Comparison of ENCODE assay signal across 8 mouse cellular contexts in the genomic region with DNA sequence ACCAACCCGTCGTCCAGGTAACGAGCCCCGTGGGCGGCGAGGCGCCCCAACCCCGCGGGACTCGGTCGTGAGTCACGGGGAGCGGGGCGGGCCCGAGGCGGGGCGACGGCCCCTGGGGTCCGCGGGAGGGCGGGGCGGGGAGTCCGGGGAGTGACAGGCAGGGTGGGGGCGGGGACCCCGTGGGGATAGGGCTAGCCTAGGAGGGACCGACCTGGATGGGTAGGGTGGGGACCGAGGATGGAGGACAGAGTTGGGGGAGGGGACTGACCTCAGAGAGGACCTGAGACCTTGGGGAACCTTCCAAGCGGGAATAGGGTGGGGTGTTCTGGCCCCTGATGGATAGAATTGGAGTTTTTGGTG. TPM values are rescaled to one million over a fixed set of nuclear protein-coding genes. Genes with fewer than 3 reads are reported as not detected.
A peak's percentile ranks its signal among the peaks of the same experiment; 100 is the strongest.
DNase-seq lines count a peak whose midpoint lies in the region; ATAC-seq and TF ChIP-seq lines count a peak whose summit lies in the region.

No protein-coding gene starts in this region.

- H3K4me2 ChIP-seq in kidney, embryonic 15.5 days = peak overlapping the region; percentile 64
- peak overlapping the region; percentile 66 for H3K4me2 ChIP-seq in hindbrain, embryonic 13.5 days
- H3K4me2 ChIP-seq in midbrain, embryonic 13.5 days (replicated peaks) = peak overlapping the region; percentile 73

- H3K9me3 ChIP-seq in kidney, embryonic 15.5 days (replicated peaks) = no peaks in the 10 kb centered on the region
- no peaks in the 10 kb centered on the region for H3K9me3 ChIP-seq in hindbrain, embryonic 13.5 days
- H3K9me3 ChIP-seq in midbrain, embryonic 13.5 days = no peaks in the 10 kb centered on the region

- intact Hi-C loops in gastrocnemius, postnatal 36 days (cut with DNase I) = no loop called here

- peak overlapping the region; percentile 49; the same call in 1 of the 2 replicates for H3K27ac ChIP-seq in kidney, embryonic 15.5 days
- no peak overlapping the region for H3K27ac ChIP-seq in bone marrow macrophage, adult 2 months (ENCODE audit: insufficient read depth, low read depth, low read length)
- H3K27ac ChIP-seq in hindbrain, embryonic 13.5 days = no peak overlapping the region
- H3K27ac ChIP-seq in midbrain, embryonic 13.5 days = peak overlapping the region; percentile 68

- H3K9ac ChIP-seq in kidney, embryonic 15.5 days = peak overlapping the region; percentile 62
- peak overlapping the region; percentile 84 for H3K9ac ChIP-seq in hindbrain, embryonic 13.5 days
- peak overlapping the region; percentile 82 for H3K9ac ChIP-seq in midbrain, embryonic 13.5 days (replicated peaks)

- no peak for DNase-seq in kidney, adult 9 months
- no peak for DNase-seq in left cerebral cortex, adult 8-10 months (ENCODE audit: low spot score in 2 of 2)
- no peak for DNase-seq in urinary bladder, postnatal 25 days (ENCODE audit: low spot score)
- no peak for DNase-seq in gastrocnemius, postnatal 36 days

- WGBS in kidney, embryonic 15.5 days = 2% methylated on average over 27 of the region's 28 CpGs
- WGBS in hindbrain, embryonic 13.5 days = under 1% methylated on average over 27 of the region's 28 CpGs
- WGBS in midbrain, embryonic 13.5 days = under 1% methylated on average over 24 of the region's 28 CpGs

- TF ChIP-seq CTCF in bone marrow macrophage, adult 2 months (IDR thresholded peaks at IDR 0.05; ENCODE audit: low read depth, low read length) = no peak

- H3K4me1 ChIP-seq in kidney, embryonic 15.5 days = peaks cover 35% of the 10 kb centered on the region
- peaks cover 5% of the 10 kb centered on the region for H3K4me1 ChIP-seq in bone marrow macrophage, adult 2 months (ENCODE audit: control insufficient read depth, insufficient read depth, low read length)
- peaks cover 35% of the 10 kb centered on the region for H3K4me1 ChIP-seq in hindbrain, embryonic 13.5 days (replicated peaks)
- peaks cover 41% of the 10 kb centered on the region for H3K4me1 ChIP-seq in midbrain, embryonic 13.5 days (replicated peaks)

- no peaks in the 10 kb centered on the region for H3K36me3 ChIP-seq in kidney, embryonic 15.5 days
- peaks cover 12% of the 10 kb centered on the region; the same call in 1 of the 2 replicates for H3K36me3 ChIP-seq in hindbrain, embryonic 13.5 days
- 0 out of 2 replicates have a peak, but pooled peaks cover 9% of the 10 kb centered on the region for H3K36me3 ChIP-seq in midbrain, embryonic 13.5 days

- TF ChIP-seq POLR2A in bone marrow macrophage, adult 2 months (IDR thresholded peaks at IDR 0.05; ENCODE audit: borderline replicate concordance, low read depth, low read length) = 0 out of 2 replicates have a peak, but pooled peaks have one; percentile 12

- peaks cover 48% of the 10 kb centered on the region for H3K27me3 ChIP-seq in kidney, embryonic 15.5 days
- peaks cover 11% of the 10 kb centered on the region for H3K27me3 ChIP-seq in hindbrain, embryonic 13.5 days
- 0 out of 2 replicates have a peak, but pooled peaks cover 5% of the 10 kb centered on the region for H3K27me3 ChIP-seq in midbrain, embryonic 13.5 days

- peak overlapping the region; percentile 71 for H3K4me3 ChIP-seq in kidney, embryonic 15.5 days (replicated peaks)
- H3K4me3 ChIP-seq in bone marrow macrophage, adult 2 months (ENCODE audit: insufficient read depth, low read length) = peak overlapping the region; percentile 63
- H3K4me3 ChIP-seq in hindbrain, embryonic 13.5 days = peak overlapping the region; percentile 70
- H3K4me3 ChIP-seq in midbrain, embryonic 13.5 days (replicated peaks) = peak overlapping the region; percentile 71

- peak; percentile 68 for ATAC-seq in kidney, embryonic 15.5 days (replicated peaks; ENCODE audit: low FRiP score)
- ATAC-seq in hindbrain, embryonic 13.5 days (ENCODE audit: low FRiP score) = peak; percentile 37
- peak; percentile 49 for ATAC-seq in midbrain, embryonic 13.5 days

RNA-seq across cellular contexts. Expression of a gene that starts 0.3 kb away (rescaled TPM):
- 6.8 and 7.3 TPM in 2 replicates for polyA plus RNA-seq in kidney, embryonic 15.5 days (2015; fragmentation: Nextera tagmentation; extraction: Ambion mirVana)
- 2.7 and 3.0 TPM in 2 replicates for polyA plus RNA-seq in bone marrow macrophage, adult 2 months (2012; ENCODE audit: insufficient read depth, insufficient read length, missing spikeins)
- polyA plus RNA-seq in hindbrain, embryonic 13.5 days (2015; fragmentation: Nextera tagmentation; extraction: Ambion mirVana) = 19.7 and 21.6 TPM in 2 replicates
- 16.5 and 19.7 TPM in 2 replicates for polyA plus RNA-seq in midbrain, embryonic 13.5 days (2015; fragmentation: Nextera tagmentation; extraction: Ambion mirVana)
- total RNA-seq in left cerebral cortex, adult 8-10 months (2022) = 10 to 100 TPM; 58.4 to 65.1 (median 60.8) TPM
- total RNA-seq in gastrocnemius, postnatal 36 days (2021) = 1 to 10 TPM; 1.9 TPM

RNA-seq across cellular contexts. Expression of a gene that starts 2.6 kb away (rescaled TPM):
- 0.28 and 0.51 TPM in 2 replicates for polyA plus RNA-seq in kidney, embryonic 15.5 days (2015; fragmentation: Nextera tagmentation; extraction: Ambion mirVana)
- polyA plus RNA-seq in bone marrow macrophage, adult 2 months (2012; ENCODE audit: insufficient read depth, insufficient read length, missing spikeins) = not detected in 2 replicates
- polyA plus RNA-seq in hindbrain, embryonic 13.5 days (2015; fragmentation: Nextera tagmentation; extraction: Ambion mirVana) = 68.1 TPM in 2 replicates
- 66.0 and 77.3 TPM in 2 replicates for polyA plus RNA-seq in midbrain, embryonic 13.5 days (2015; fragmentation: Nextera tagmentation; extraction: Ambion mirVana)
- total RNA-seq in left cerebral cortex, adult 8-10 months (2022) = 100 to 1,000 TPM; 165 to 189 (median 171) TPM
- not detected for total RNA-seq in gastrocnemius, postnatal 36 days (2021)

RNA-seq across cellular contexts. Expression of a gene that starts 19.5 kb away (rescaled TPM):
- polyA plus RNA-seq in kidney, embryonic 15.5 days (2015; fragmentation: Nextera tagmentation; extraction: Ambion mirVana) = 5.8 and 6.8 TPM in 2 replicates
- 10.8 and 14.4 TPM in 2 replicates for polyA plus RNA-seq in bone marrow macrophage, adult 2 months (2012; ENCODE audit: insufficient read depth, insufficient read length, missing spikeins)
- polyA plus RNA-seq in hindbrain, embryonic 13.5 days (2015; fragmentation: Nextera tagmentation; extraction: Ambion mirVana) = 16.4 and 16.9 TPM in 2 replicates
- polyA plus RNA-seq in midbrain, embryonic 13.5 days (2015; fragmentation: Nextera tagmentation; extraction: Ambion mirVana) = 7.2 and 8.8 TPM in 2 replicates
- 100 to 1,000 TPM; 167 to 192 (median 183) TPM for total RNA-seq in left cerebral cortex, adult 8-10 months (2022)
- total RNA-seq in gastrocnemius, postnatal 36 days (2021) = under 1 TPM in 1 of 2 experiments, not detected in 1; 0.22 TPM

RNA-seq across cellular contexts. Expression of a gene that starts 31.4 kb away (rescaled TPM):
- polyA plus RNA-seq in kidney, embryonic 15.5 days (2015; fragmentation: Nextera tagmentation; extraction: Ambion mirVana) = 0.18 TPM in 1 of 2 replicates, not detected in the other
- not detected in 2 replicates for polyA plus RNA-seq in bone marrow macrophage, adult 2 months (2012; ENCODE audit: insufficient read depth, insufficient read length, missing spikeins)
- 0.09 and 0.10 TPM in 2 replicates for polyA plus RNA-seq in hindbrain, embryonic 13.5 days (2015; fragmentation: Nextera tagmentation; extraction: Ambion mirVana)
- 0.16 TPM in 1 of 2 replicates, not detected in the other for polyA plus RNA-seq in midbrain, embryonic 13.5 days (2015; fragmentation: Nextera tagmentation; extraction: Ambion mirVana)
- under 1 TPM in 1 of 4 experiments, not detected in 3; 0.18 TPM for total RNA-seq in left cerebral cortex, adult 8-10 months (2022)
- total RNA-seq in gastrocnemius, postnatal 36 days (2021) = 10 to 100 TPM; 44.9 to 76.8 TPM

RNA-seq across cellular contexts. Expression of a gene that starts 33.5 kb away (rescaled TPM):
- polyA plus RNA-seq in kidney, embryonic 15.5 days (2015; fragmentation: Nextera tagmentation; extraction: Ambion mirVana) = 230 and 244 TPM in 2 replicates
- 46.5 and 51.1 TPM in 2 replicates for polyA plus RNA-seq in bone marrow macrophage, adult 2 months (2012; ENCODE audit: insufficient read depth, insufficient read length, missing spikeins)
- 134 and 144 TPM in 2 replicates for polyA plus RNA-seq in hindbrain, embryonic 13.5 days (2015; fragmentation: Nextera tagmentation; extraction: Ambion mirVana)
- polyA plus RNA-seq in midbrain, embryonic 13.5 days (2015; fragmentation: Nextera tagmentation; extraction: Ambion mirVana) = 138 and 148 TPM in 2 replicates
- total RNA-seq in left cerebral cortex, adult 8-10 months (2022) = 10 to 100 TPM; 39.8 to 51.5 (median 47.8) TPM
- total RNA-seq in gastrocnemius, postnatal 36 days (2021) = 10 to 100 TPM; 90.6 to 91.0 TPM

Comparison
In these comparisons a context has a peak if more than half of its experiments do, and no peak if none do; other contexts are left out.
1. H3K27ac ChIP-seq: peak in kidney, embryonic 15.5 days (single experiment) and midbrain, embryonic 13.5 days (single experiment); none in bone marrow macrophage, adult 2 months (single experiment) and hindbrain, embryonic 13.5 days (single experiment).
2. RNA of a gene that starts 2.6 kb away (polyA plus RNA-seq): 66.0 to 77.3 TPM in midbrain, embryonic 13.5 days and 68.1 TPM in hindbrain, embryonic 13.5 days; 0.28 to 0.51 TPM in kidney, embryonic 15.5 days and not detected in bone marrow macrophage, adult 2 months; every median in the first group is over 10 times any median in the second.
3. Peak in every context shown above with its lines, with median percentiles within 50 percentile points of each other: ATAC-seq, H3K4me2 ChIP-seq, H3K4me3 ChIP-seq and H3K9ac ChIP-seq.